ENCODE assay signal across 29 mouse cellular contexts in the genomic region with DNA sequence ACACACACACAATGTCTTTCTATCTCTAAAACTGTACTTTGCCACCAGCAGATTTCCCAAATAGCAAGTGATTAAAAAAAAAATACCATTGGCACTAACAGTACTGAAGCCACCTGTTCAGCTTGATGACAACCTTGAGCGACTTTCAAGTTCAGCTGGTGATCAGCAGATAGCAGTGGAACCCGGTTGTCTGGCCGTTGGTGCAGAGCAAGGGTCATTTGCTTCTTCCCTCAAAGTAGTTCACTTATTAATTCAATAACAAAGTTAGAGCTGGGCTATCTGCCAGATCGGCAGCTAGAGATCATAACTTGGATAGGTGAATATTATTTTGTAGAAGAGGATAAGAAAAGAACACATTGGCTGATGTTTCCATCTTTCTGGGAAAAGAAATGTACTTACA.
DNase-seq lines count a peak whose midpoint lies in the region; ATAC-seq and TF ChIP-seq lines count a peak whose summit lies in the region.
"Had no signal": no experiment of that assay in that cellular context is flagged by ENCODE, and none has a peak within 500 bp of the region (broad histone marks: within the 10 kb centered on the region; RNA-seq: fewer than 3 reads in every experiment).

No protein-coding gene starts in this region.

- H3K9me3 ChIP-seq in midbrain, postnatal 0 days (ENCODE audit: low read length) = no peaks in the 10 kb centered on the region
- no peaks in the 10 kb centered on the region for H3K9me3 ChIP-seq in midbrain, embryonic 14.5 days (ENCODE audit: control insufficient read depth, low read length)
- H3K9me3 ChIP-seq in hindbrain, embryonic 14.5 days (ENCODE audit: control insufficient read depth, low read length) = no peaks in the 10 kb centered on the region
- H3K9me3 ChIP-seq: hindbrain, embryonic 13.5 days; limb, embryonic 13.5 days; liver, embryonic 13.5 days; midbrain, embryonic 13.5 days; neural tube, embryonic 12.5 days had no signal

- peak; percentile 13 for DNase-seq in adrenal gland, postnatal 25 days
- DNase-seq in adrenal gland, adult 8-10 months = no peak
- DNase-seq in kidney, adult 2 months = peak; percentile 76
- DNase-seq in kidney, postnatal 4 days = no peak
- DNase-seq in midbrain, postnatal 0 days (ENCODE audit: low spot score) = peak; percentile 6
- DNase-seq in midbrain, embryonic 14.5 days = no peak
- DNase-seq in cerebellum, adult 11-12 months = no peak
- DNase-seq in hindbrain, embryonic 14.5 days (ENCODE audit: low spot score) = no peak
- DNase-seq: adrenal gland, postnatal 14 days; cerebellum, adult 18-20 months; cerebellum, postnatal 10 days; gastrocnemius, postnatal 25 days; heart, adult 18-20 months; heart, postnatal 4 days; liver, embryonic 13.5 days; lung, adult 18-20 months; right cerebral cortex, adult 18-20 months; spleen, adult 18-20 months; thymus, postnatal 14 days had no signal

- no peak overlapping the region for H3K4me2 ChIP-seq in midbrain, postnatal 0 days (ENCODE audit: low read depth, low read length, poor library complexity, severe bottlenecking)
- H3K4me2 ChIP-seq in midbrain, embryonic 14.5 days (ENCODE audit: low read length) = no peak overlapping the region
- H3K4me2 ChIP-seq in hindbrain, embryonic 14.5 days (replicated peaks) = no peak overlapping the region
- H3K4me2 ChIP-seq: heart, embryonic 11.5 days; hindbrain, embryonic 13.5 days; limb, embryonic 13.5 days; liver, embryonic 13.5 days; midbrain, embryonic 13.5 days; neural tube, embryonic 12.5 days had no signal

- H3K27ac ChIP-seq in kidney, adult 2 months (ENCODE audit: insufficient read depth, low read depth, low read length) = no peak overlapping the region
- H3K27ac ChIP-seq in midbrain, postnatal 0 days (ENCODE audit: low read depth, low read length) = no peak overlapping the region
- no peak overlapping the region for H3K27ac ChIP-seq in midbrain, embryonic 14.5 days (replicated peaks; ENCODE audit: low read depth, low read length)
- no peak overlapping the region for H3K27ac ChIP-seq in hindbrain, embryonic 14.5 days
- H3K27ac ChIP-seq: kidney, postnatal 0 days; limb, embryonic 13.5 days; liver, embryonic 13.5 days; macrophage; midbrain, embryonic 13.5 days; neural tube, embryonic 12.5 days had no signal

- H3K36me3 ChIP-seq in kidney, adult 2 months (ENCODE audit: control insufficient read depth, insufficient read depth, low read length) = no peaks in the 10 kb centered on the region
- H3K36me3 ChIP-seq in midbrain, postnatal 0 days (ENCODE audit: insufficient read depth, low read length) = no peaks in the 10 kb centered on the region
- H3K36me3 ChIP-seq in midbrain, embryonic 14.5 days (ENCODE audit: control insufficient read depth, insufficient read depth, low read length) = no peaks in the 10 kb centered on the region
- H3K36me3 ChIP-seq in hindbrain, embryonic 14.5 days (replicated peaks; ENCODE audit: control insufficient read depth, insufficient read depth) = no peaks in the 10 kb centered on the region
- H3K36me3 ChIP-seq: G1E; hindbrain, embryonic 13.5 days; limb, embryonic 13.5 days; liver, embryonic 13.5 days; midbrain, embryonic 13.5 days; neural tube, embryonic 12.5 days had no signal

- H3K4me3 ChIP-seq in kidney, adult 2 months (ENCODE audit: insufficient read depth, low read depth, low read length) = no peak overlapping the region
- no peak overlapping the region for H3K4me3 ChIP-seq in midbrain, postnatal 0 days (ENCODE audit: low read depth, low read length)
- no peak overlapping the region for H3K4me3 ChIP-seq in midbrain, embryonic 14.5 days (replicated peaks; ENCODE audit: low read depth, low read length)
- H3K4me3 ChIP-seq in hindbrain, embryonic 14.5 days (replicated peaks; ENCODE audit: low read length) = no peak overlapping the region
- H3K4me3 ChIP-seq: hindbrain, embryonic 13.5 days; limb, embryonic 13.5 days; liver, embryonic 13.5 days; midbrain, embryonic 13.5 days; neural tube, embryonic 12.5 days had no signal

- TF ChIP-seq CTCF in kidney, adult 2 months (conservative IDR thresholded peaks at IDR 0.05; ENCODE audit: insufficient read depth, insufficient read length, low read depth, low read length) = no peak
- TF ChIP-seq CTCF in midbrain, postnatal 0 days (IDR thresholded peaks at IDR 0.05) = no peak

- H3K4me1 ChIP-seq in kidney, adult 2 months (ENCODE audit: control insufficient read depth, insufficient read depth, low read length) = peaks cover 18% of the 10 kb centered on the region
- H3K4me1 ChIP-seq in midbrain, postnatal 0 days (ENCODE audit: insufficient read depth, low read length) = 0 out of 2 replicates have a peak, but pooled peaks cover 5% of the 10 kb centered on the region
- H3K4me1 ChIP-seq in midbrain, embryonic 14.5 days (ENCODE audit: control insufficient read depth, insufficient read depth, low read length) = peaks cover 32% of the 10 kb centered on the region
- H3K4me1 ChIP-seq in hindbrain, embryonic 14.5 days (replicated peaks; ENCODE audit: control insufficient read depth, insufficient read depth, low read length) = peaks cover 28% of the 10 kb centered on the region
- H3K4me1 ChIP-seq: liver, embryonic 13.5 days had no signal

- ATAC-seq in midbrain, postnatal 0 days (ENCODE audit: low FRiP score) = no peak
- no peak for ATAC-seq in midbrain, embryonic 14.5 days (ENCODE audit: low FRiP score, low TSS enrichment)
- ATAC-seq in hindbrain, embryonic 14.5 days (ENCODE audit: low FRiP score) = no peak
- ATAC-seq: forebrain, embryonic 14.5 days; midbrain, embryonic 13.5 days; Patski had no signal

- WGBS in kidney, adult 2 months = 26% methylated on average over 4 of the region's 4 CpGs
- WGBS in midbrain, postnatal 0 days = 85% methylated on average over 4 of the region's 4 CpGs
- WGBS in midbrain, embryonic 14.5 days = 91% methylated on average over 4 of the region's 4 CpGs
- 79% methylated on average over 4 of the region's 4 CpGs for WGBS in hindbrain, embryonic 14.5 days

- no peak overlapping the region for H3K9ac ChIP-seq in midbrain, postnatal 0 days (replicated peaks; ENCODE audit: low read length, poor library complexity, severe bottlenecking)
- no peak overlapping the region for H3K9ac ChIP-seq in midbrain, embryonic 14.5 days (replicated peaks; ENCODE audit: low read length)
- H3K9ac ChIP-seq in hindbrain, embryonic 14.5 days = no peak overlapping the region
- H3K9ac ChIP-seq: hindbrain, embryonic 13.5 days; limb, embryonic 13.5 days; liver, embryonic 13.5 days; midbrain, embryonic 13.5 days; neural tube, embryonic 12.5 days had no signal

- H3K27me3 ChIP-seq in kidney, adult 2 months (replicated peaks; ENCODE audit: control insufficient read depth, insufficient read depth, low read length) = no peaks in the 10 kb centered on the region
- H3K27me3 ChIP-seq in midbrain, postnatal 0 days (ENCODE audit: insufficient read depth, low read length) = no peaks in the 10 kb centered on the region
- H3K27me3 ChIP-seq in midbrain, embryonic 14.5 days (ENCODE audit: control insufficient read depth, insufficient read depth, low read length) = no peaks in the 10 kb centered on the region
- H3K27me3 ChIP-seq in hindbrain, embryonic 14.5 days (ENCODE audit: control insufficient read depth, insufficient read depth, low read length) = no peaks in the 10 kb centered on the region
- H3K27me3 ChIP-seq: hindbrain, embryonic 13.5 days; limb, embryonic 13.5 days; liver, embryonic 13.5 days; midbrain, embryonic 13.5 days; neural tube, embryonic 12.5 days; Patski had no signal

- no peak for TF ChIP-seq POLR2A in kidney, adult 2 months (IDR thresholded peaks at IDR 0.05; ENCODE audit: low read depth, low read length)

Comparison
In these comparisons a context has a peak if more than half of its experiments do, and no peak if none do; other contexts are left out.
1. DNase-seq: peak in adrenal gland, postnatal 25 days (single experiment), kidney, adult 2 months (single experiment) and midbrain, postnatal 0 days (single experiment); none in adrenal gland, adult 8-10 months (single experiment), kidney, postnatal 4 days (0 of 2), midbrain, embryonic 14.5 days (single experiment), cerebellum, adult 11-12 months (single experiment) and hindbrain, embryonic 14.5 days (single experiment).